Mouse (Mus musculus): ENCODE results near the gene Atf5. TPM values are rescaled to one million over a fixed set of nuclear protein-coding genes. Genes with fewer than 3 reads are reported as not detected.

The Atf5 gene
- total RNA-seq, 2 experiments from 2014 or later = 22.2 to 26.5 TPM

GRCm38 (mm10) chr7:44790066-44790465 is 26.4 kb downstream of the Atf5 start:
- no peak for DNase-seq (ENCODE audit: low spot score in 2 of 2)
- intact Hi-C loops (cut with DNase I) = no loop called here

- DNase-seq (ENCODE audit: low spot score in 2 of 2) = no peak
- intact Hi-C loops (cut with DNase I) = loop anchor here (5.0 kb wide), 1 partner anchor 77 kb away; no protein-coding TSS in a partner anchor
Measured at GRCm38 (mm10) chr7:44789531-44789930, 26.9 kb downstream of the Atf5 start.

- intact Hi-C loops (cut with DNase I) = no loop called here
- no peak for DNase-seq (ENCODE audit: low spot score in 2 of 2)
Measured at GRCm38 (mm10) chr7:44780101-44780500, 36.4 kb downstream of the Atf5 start.

GRCm38 (mm10) chr7:44776849-44777498 is 39.5 kb downstream of the Atf5 start:
- no peak for DNase-seq (ENCODE audit: low spot score in 2 of 2)
- intact Hi-C loops (cut with DNase I) = no loop called here

GRCm38 (mm10) chr7:44772591-44773204 is 43.8 kb downstream of the Atf5 start:
- DNase-seq (ENCODE audit: low spot score in 2 of 2) = no peak
- intact Hi-C loops (cut with DNase I) = no loop called here

- DNase-seq (ENCODE audit: low spot score in 2 of 2) = no peak
- intact Hi-C loops (cut with DNase I) = no loop called here
Measured at GRCm38 (mm10) chr7:44770046-44770578, 46.3 kb downstream of the Atf5 start.

- intact Hi-C loops (cut with DNase I) = no loop called here
Measured at GRCm38 (mm10) chr7:44768129-44768528, 48.3 kb downstream of the Atf5 start.

More at GRCm38 (mm10) chr7:44768129-44768528, 48.3 kb downstream of the Atf5 start:
- DNase-seq (ENCODE audit: low spot score in 2 of 2) = no peak

Small RNA genes lying within 50 kb of the gene (microRNA-seq; reads per million reads assigned to microRNA genes)
- gene Mir707 = not detected

Other genes starting within 250 kb of the Atf5 start
- not detected for gene Napsa, start 244.3 kb downstream of the Atf5 start, total RNA-seq (2021)
- 100 to 1,000 TPM in 1 of 2 experiments, 10 to 100 TPM in 1; 97.6 to 107 TPM for gene Kcnc3, start 226.0 kb downstream of the Atf5 start, total RNA-seq (2021)
- 10 to 100 TPM; 17.7 to 20.6 TPM for gene Myh14, start 145.8 kb downstream of the Atf5 start, total RNA-seq (2021)
- not detected for gene Izumo2, start 107.9 kb downstream of the Atf5 start, total RNA-seq (2021)
- 10 to 100 TPM; 28.1 to 29.4 TPM for gene Vrk3, start 68.2 kb downstream of the Atf5 start, total RNA-seq (2021)
- gene Zfp473, start 65.6 kb downstream of the Atf5 start, total RNA-seq (2021) = under 1 TPM; 0.32 to 0.36 TPM
- 10 to 100 TPM; 28.1 to 32.2 TPM for gene Nup62, start 570 bp downstream of the Atf5 start, total RNA-seq (2021)
- gene Il4i1, start 271 bp downstream of the Atf5 start, total RNA-seq (2021) = 1 to 10 TPM; 2.2 to 2.4 TPM
- 10 to 100 TPM; 67.7 to 73.6 TPM for gene Akt1s1, start 32.3 kb upstream of the Atf5 start, total RNA-seq (2021)
- gene Tbc1d17, start 32.4 kb upstream of the Atf5 start, total RNA-seq (2021) = 10 to 100 TPM; 71.9 to 75.6 TPM
- gene Pnkp, start 40.5 kb upstream of the Atf5 start, total RNA-seq (2021) = 10 to 100 TPM; 26.8 TPM
- gene Ptov1, start 53.1 kb upstream of the Atf5 start, total RNA-seq (2021) = 100 to 1,000 TPM; 284 to 285 TPM
- gene Med25, start 76.1 kb upstream of the Atf5 start, total RNA-seq (2021) = 10 to 100 TPM; 91.7 to 98.1 TPM
- 10 to 100 TPM; 18.2 to 20.6 TPM for gene Fuz, start 79.4 kb upstream of the Atf5 start, total RNA-seq (2021)
- gene Ap2a1, start 112.8 kb upstream of the Atf5 start, total RNA-seq (2021) = 100 to 1,000 TPM; 346 to 355 TPM
- 1 to 10 TPM; 1.4 to 3.4 TPM for gene Tsks, start 126.5 kb upstream of the Atf5 start, total RNA-seq (2021)
- 10 to 100 TPM; 85.4 to 97.7 TPM for gene Cpt1c, start 158.2 kb upstream of the Atf5 start, total RNA-seq (2021)
- gene Prmt1, start 169.9 kb upstream of the Atf5 start, total RNA-seq (2021) = 100 to 1,000 TPM; 143 to 145 TPM
- 10 to 100 TPM; 29.2 to 38.7 TPM for gene Irf3, start 181.0 kb upstream of the Atf5 start, total RNA-seq (2021)
- 1 to 10 TPM; 1.8 to 2.6 TPM for gene Bcl2l12, start 182.1 kb upstream of the Atf5 start, total RNA-seq (2021)
- gene Scaf1, start 199.7 kb upstream of the Atf5 start, total RNA-seq (2021) = 100 to 1,000 TPM; 174 to 177 TPM
- 10 to 100 TPM; 12.9 to 13.9 TPM for gene Rras, start 201.3 kb upstream of the Atf5 start, total RNA-seq (2021)
- gene Prr12, start 236.2 kb upstream of the Atf5 start, total RNA-seq (2021) = 10 to 100 TPM; 64.9 to 75.3 TPM
- gene Nosip, start 245.8 kb upstream of the Atf5 start, total RNA-seq (2021) = 10 to 100 TPM; 59.7 to 63.7 TPM
- gene Prrg2, start 246.0 kb upstream of the Atf5 start, total RNA-seq (2021) = 1 to 10 TPM; 5.4 to 7.4 TPM